Mouse (Mus musculus): Measurements from ENCODE around the gene Pik3cb.

- no peak for TF ChIP-seq CTCF (IDR thresholded peaks at IDR 0.05; ENCODE audit: low read depth)
- no peak for TF ChIP-seq EP300 (IDR thresholded peaks at IDR 0.05; ENCODE audit: low read depth)
These were observed 3.1 kb downstream of the Pik3cb start for GRCm38 (mm10) chr9:99137301-99137700.
